Mouse (Mus musculus): ENCODE results near the gene Ppp4r1. TPM values are rescaled to one million over a fixed set of nuclear protein-coding genes. Genes with fewer than 3 reads are reported as not detected.

The Ppp4r1 gene
- polyA plus RNA-seq, 2 experiments: 43.7 to 67.6 TPM

DNA sequence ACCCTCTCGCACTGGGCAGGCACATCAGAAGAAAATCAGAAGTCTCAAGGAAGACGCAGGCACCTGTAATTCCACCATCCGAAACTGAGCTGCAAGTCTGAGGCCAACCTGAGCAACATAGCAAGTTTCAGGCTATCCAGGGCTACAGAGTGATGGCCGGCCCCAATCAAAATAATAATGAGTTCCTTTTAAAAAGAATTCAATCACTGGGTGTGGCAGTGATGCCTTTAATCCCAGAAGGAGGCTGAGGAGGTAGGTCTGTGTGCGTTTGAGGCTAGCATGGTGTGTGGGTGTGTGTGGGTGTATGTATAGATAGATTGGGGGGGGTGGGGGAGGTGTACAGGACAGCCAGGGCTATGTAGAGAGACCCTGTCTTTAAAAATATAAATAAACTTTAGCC is 85.6 kb downstream of the Ppp4r1 start:
- 95% methylated on average over 5 of the region's 5 CpGs for WGBS
- no peak for TF ChIP-seq POLR2A (IDR thresholded peaks at IDR 0.05; ENCODE audit: borderline replicate concordance, extremely low read depth, insufficient read depth, insufficient read length)
- ATAC-seq (ENCODE audit: low FRiP score, low read depth): no peak

DNA sequence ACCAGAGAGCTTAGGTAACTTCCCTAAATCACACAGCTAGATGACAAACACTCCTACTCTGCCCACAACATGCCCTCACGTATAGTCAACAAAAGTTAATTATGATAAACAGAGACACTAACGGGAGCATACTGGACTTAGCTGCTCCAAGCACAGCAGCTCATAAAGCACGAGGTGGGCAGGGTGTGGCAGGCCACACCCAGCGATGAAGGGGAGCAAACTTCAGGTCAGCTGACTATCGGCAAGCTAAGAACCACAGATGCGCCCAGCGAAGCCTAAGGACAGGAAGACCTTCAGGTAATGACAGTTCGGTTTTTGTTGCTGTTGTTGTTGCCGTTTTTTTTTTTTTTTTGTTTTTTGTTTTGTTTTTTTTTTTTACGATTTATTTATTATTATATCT is 87.3 kb downstream of the Ppp4r1 start:
- 85% methylated on average over 10 of the region's 10 CpGs for WGBS
- no peak for TF ChIP-seq POLR2A (IDR thresholded peaks at IDR 0.05; ENCODE audit: borderline replicate concordance, extremely low read depth, insufficient read depth, insufficient read length)

More for the DNA sequence above, 85.6 kb downstream of the Ppp4r1 start:
- H3K9ac ChIP-seq (ENCODE audit: low read depth, low read length, severe bottlenecking): no peak overlapping the region
- peaks cover 10% of the 10 kb centered on the region; the same call in 1 of the 2 replicates for H3K4me1 ChIP-seq (ENCODE audit: control insufficient read depth, insufficient read depth, low read length)
- H3K27me3 ChIP-seq (ENCODE audit: control insufficient read depth, insufficient read depth, low read length): no peaks in the 10 kb centered on the region
- no peaks in the 10 kb centered on the region for H3K9me3 ChIP-seq (ENCODE audit: control insufficient read depth, low read length)
- H3K4me3 ChIP-seq (replicated peaks; ENCODE audit: low read length): no peak overlapping the region
- H3K27ac ChIP-seq (replicated peaks; ENCODE audit: low read depth, low read length): no peak overlapping the region
- no peak overlapping the region for H3K4me2 ChIP-seq (replicated peaks; ENCODE audit: low read depth, low read length, severe bottlenecking)
- no peak for DNase-seq (ENCODE audit: low spot score)
- H3K36me3 ChIP-seq (ENCODE audit: control insufficient read depth, insufficient read depth, low read length): peaks cover 28% of the 10 kb centered on the region

DNA sequence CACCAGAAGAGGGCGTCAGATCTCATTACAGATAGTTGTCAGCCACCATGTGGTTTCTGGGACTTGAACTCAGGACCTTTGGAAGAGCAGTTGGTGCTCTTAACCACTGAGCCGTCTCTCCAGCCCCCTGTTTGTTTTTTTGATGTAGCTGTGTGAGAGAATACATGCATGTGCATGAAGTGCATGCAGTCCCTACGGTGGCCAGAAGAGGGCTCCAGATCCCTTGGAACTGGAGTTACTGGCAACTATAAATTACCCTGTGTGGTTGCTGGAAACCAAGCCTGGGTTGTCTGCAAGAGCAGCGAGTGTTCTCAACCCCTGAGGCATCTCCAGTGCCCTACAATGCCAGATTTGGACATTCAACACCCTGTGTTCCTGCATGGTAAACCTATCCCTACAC is 87.8 kb downstream of the Ppp4r1 start:
- Histone ChIP-seq H3K27me3 (ENCODE audit: control insufficient read depth, insufficient read depth, low read length) (no peaks in the 10 kb centered on the region), H3K4me2 (replicated peaks; ENCODE audit: low read depth, low read length, severe bottlenecking) (no peak overlapping the region), H3K9me3 (ENCODE audit: control insufficient read depth, low read length) (no peaks in the 10 kb centered on the region), H3K4me1 (ENCODE audit: control insufficient read depth, insufficient read depth, low read length) (peaks cover 10% of the 10 kb centered on the region; the same call in 1 of the 2 replicates), H3K9ac (ENCODE audit: low read depth, low read length, severe bottlenecking) (no peak overlapping the region), H3K4me3 (replicated peaks; ENCODE audit: low read length) (no peak overlapping the region), H3K36me3 (ENCODE audit: control insufficient read depth, insufficient read depth, low read length) (peaks cover 16% of the 10 kb centered on the region), H3K27ac (replicated peaks; ENCODE audit: low read depth, low read length) (no peak overlapping the region)
- DNase-seq (ENCODE audit: low spot score) (peak; percentile 36), ATAC-seq (ENCODE audit: low FRiP score, low read depth) (no peak)
- 45% methylated on average over 4 of the region's 4 CpGs for WGBS
- TF ChIP-seq POLR2A (IDR thresholded peaks at IDR 0.05; ENCODE audit: borderline replicate concordance, extremely low read depth, insufficient read depth, insufficient read length): no peak

More for the DNA sequence above, 87.3 kb downstream of the Ppp4r1 start:
- Histone ChIP-seq H3K4me3 (replicated peaks; ENCODE audit: low read length) (no peak overlapping the region), H3K9ac (ENCODE audit: low read depth, low read length, severe bottlenecking) (no peak overlapping the region), H3K27me3 (ENCODE audit: control insufficient read depth, insufficient read depth, low read length) (no peaks in the 10 kb centered on the region), H3K4me1 (ENCODE audit: control insufficient read depth, insufficient read depth, low read length) (peaks cover 10% of the 10 kb centered on the region; the same call in 1 of the 2 replicates), H3K4me2 (replicated peaks; ENCODE audit: low read depth, low read length, severe bottlenecking) (no peak overlapping the region), H3K9me3 (ENCODE audit: control insufficient read depth, low read length) (no peaks in the 10 kb centered on the region), H3K36me3 (ENCODE audit: control insufficient read depth, insufficient read depth, low read length) (peaks cover 16% of the 10 kb centered on the region), H3K27ac (replicated peaks; ENCODE audit: low read depth, low read length) (no peak overlapping the region)
- DNase-seq (ENCODE audit: low spot score) (no peak), ATAC-seq (ENCODE audit: low FRiP score, low read depth) (no peak)

DNA sequence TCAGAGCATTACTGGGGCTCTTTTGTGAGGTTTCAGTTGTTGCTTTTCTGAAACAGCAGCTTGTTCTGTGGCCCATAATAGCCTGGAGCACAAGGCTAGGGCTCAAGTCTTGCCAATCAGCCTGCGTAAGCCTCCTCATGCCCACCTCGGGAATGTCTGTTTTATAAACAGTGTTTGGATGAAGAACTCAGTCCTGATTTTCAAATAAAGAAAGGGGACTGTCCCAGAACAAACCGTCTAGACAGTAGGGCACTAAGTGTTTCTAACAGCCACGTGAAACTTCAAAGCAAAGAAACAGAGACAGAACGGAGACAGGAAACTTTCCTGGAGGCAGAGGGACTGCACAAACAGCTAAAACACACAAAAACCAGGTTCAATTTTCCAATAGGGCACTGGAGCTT is 89.3 kb downstream of the Ppp4r1 start:
- DNase-seq (ENCODE audit: low spot score): no peak
- peak overlapping the region; percentile 0; the same call in 1 of the 2 replicates for H3K9ac ChIP-seq (ENCODE audit: low read depth, low read length, severe bottlenecking)
- TF ChIP-seq POLR2A (IDR thresholded peaks at IDR 0.05; ENCODE audit: borderline replicate concordance, extremely low read depth, insufficient read depth, insufficient read length): no peak

DNA sequence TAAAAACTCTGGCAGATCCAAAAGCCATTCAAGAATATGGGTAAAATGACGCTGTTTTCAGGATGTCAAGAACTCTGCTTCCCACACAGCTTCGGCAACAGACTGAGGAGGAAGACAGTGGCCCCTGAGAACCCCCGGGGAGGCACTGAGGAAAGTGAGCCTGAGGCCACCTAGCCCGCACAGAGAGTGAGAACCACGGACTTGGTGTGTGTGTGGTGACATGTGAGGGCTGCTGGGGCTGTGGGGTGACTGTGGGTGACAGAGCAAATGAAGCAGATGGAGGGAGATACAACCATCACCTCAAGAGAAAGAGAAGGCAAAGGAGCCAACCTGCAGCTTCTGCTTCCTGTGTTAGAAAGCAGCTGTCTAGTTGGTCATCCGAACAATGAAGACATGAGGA is 89.7 kb downstream of the Ppp4r1 start:
- Histone ChIP-seq H3K4me3 (replicated peaks; ENCODE audit: low read length) (no peak overlapping the region), H3K36me3 (ENCODE audit: control insufficient read depth, insufficient read depth, low read length) (peaks cover 5% of the 10 kb centered on the region), H3K4me2 (replicated peaks; ENCODE audit: low read depth, low read length, severe bottlenecking) (no peak overlapping the region), H3K9ac (ENCODE audit: low read depth, low read length, severe bottlenecking) (peak overlapping the region; percentile 0; the same call in 1 of the 2 replicates), H3K4me1 (ENCODE audit: control insufficient read depth, insufficient read depth, low read length) (peaks cover 10% of the 10 kb centered on the region; the same call in 1 of the 2 replicates), H3K27ac (replicated peaks; ENCODE audit: low read depth, low read length) (peak overlapping the region; percentile 43; the same call in 1 of the 2 replicates), H3K9me3 (ENCODE audit: control insufficient read depth, low read length) (no peaks in the 10 kb centered on the region), H3K27me3 (ENCODE audit: control insufficient read depth, insufficient read depth, low read length) (no peaks in the 10 kb centered on the region)
- 51% methylated on average over 6 of the region's 6 CpGs for WGBS
- DNase-seq (ENCODE audit: low spot score) (no peak), ATAC-seq (ENCODE audit: low FRiP score, low read depth) (no peak)
- no peak for TF ChIP-seq POLR2A (IDR thresholded peaks at IDR 0.05; ENCODE audit: borderline replicate concordance, extremely low read depth, insufficient read depth, insufficient read length)

More for the DNA sequence above, 89.3 kb downstream of the Ppp4r1 start:
- WGBS: 20% methylated on average over 5 of the region's 5 CpGs
- H3K9me3 ChIP-seq (ENCODE audit: control insufficient read depth, low read length): no peaks in the 10 kb centered on the region
- H3K4me1 ChIP-seq (ENCODE audit: control insufficient read depth, insufficient read depth, low read length): peaks cover 10% of the 10 kb centered on the region; the same call in 1 of the 2 replicates
- peaks cover 8% of the 10 kb centered on the region for H3K36me3 ChIP-seq (ENCODE audit: control insufficient read depth, insufficient read depth, low read length)
- ATAC-seq (ENCODE audit: low FRiP score, low read depth): no peak
- H3K27ac ChIP-seq (replicated peaks; ENCODE audit: low read depth, low read length): peak overlapping the region; percentile 43; the same call in 1 of the 2 replicates
- H3K4me2 ChIP-seq (replicated peaks; ENCODE audit: low read depth, low read length, severe bottlenecking): no peak overlapping the region
- no peaks in the 10 kb centered on the region for H3K27me3 ChIP-seq (ENCODE audit: control insufficient read depth, insufficient read depth, low read length)
- H3K4me3 ChIP-seq (replicated peaks; ENCODE audit: low read length): no peak overlapping the region

All from limb, embryonic 14.5 days (tissue).